Mouse (Mus musculus) E14TG2a.4 (cell line): ENCODE data around the gene Zfr2.

Experiments used
- H3K27me3 ChIP-seq: 2 replicates; pipeline ENCODE4 v1.6.1; 2014; ENCODE audit warnings: low read length, control low read depth; ENCODE audit not compliant: insufficient read depth
- H3K36me3 ChIP-seq: 2 replicates; pipeline ENCODE4 v1.6.1; 2014; ENCODE audit warnings: low read length, control low read depth; ENCODE audit not compliant: insufficient read depth
- H3K4me1 ChIP-seq: replicated peaks from 2 replicates; pipeline ENCODE4 v1.6.1; 2014; ENCODE audit warnings: low read depth, low read length, control low read depth
- H3K4me3 ChIP-seq: replicated peaks from 2 replicates; pipeline ENCODE4 v1.5.1; 2014; ENCODE audit warnings: mild to moderate bottlenecking, low read length
- H3K9me3 ChIP-seq: 2 replicates; pipeline ENCODE4 v1.6.1; 2014; ENCODE audit warnings: low read length, control low read depth
- CTCF ChIP-seq: conservative IDR thresholded peaks from 2 replicates; pipeline ENCODE4 v1.5.1; 2014; ENCODE audit warnings: low read length
- NANOG ChIP-seq: IDR thresholded peaks from 2 replicates; pipeline ENCODE4 v1.6.1; 2014; ENCODE audit warnings: borderline replicate concordance, low read length, mixed read lengths
- POU5F1 ChIP-seq: IDR thresholded peaks from 2 replicates; pipeline ENCODE4 v1.6.1; 2014; ENCODE audit warnings: low read length, borderline replicate concordance

The Zfr2 gene

GRCm38 (mm10) chr10:81249442-81249841 lies 16.5 kb downstream of the Zfr2 start:
- Histone ChIP-seq H3K27me3 (peaks cover 35% of the 10 kb centered on the region), H3K36me3 (no peaks in the 10 kb centered on the region), H3K4me3 (no peak overlapping the region), H3K4me1 (peaks cover 67% of the 10 kb centered on the region), H3K9me3 (no peaks in the 10 kb centered on the region)
- no peak for TF ChIP-seq CTCF
- no peak for TF ChIP-seq NANOG
- no peak for TF ChIP-seq POU5F1

DNA sequence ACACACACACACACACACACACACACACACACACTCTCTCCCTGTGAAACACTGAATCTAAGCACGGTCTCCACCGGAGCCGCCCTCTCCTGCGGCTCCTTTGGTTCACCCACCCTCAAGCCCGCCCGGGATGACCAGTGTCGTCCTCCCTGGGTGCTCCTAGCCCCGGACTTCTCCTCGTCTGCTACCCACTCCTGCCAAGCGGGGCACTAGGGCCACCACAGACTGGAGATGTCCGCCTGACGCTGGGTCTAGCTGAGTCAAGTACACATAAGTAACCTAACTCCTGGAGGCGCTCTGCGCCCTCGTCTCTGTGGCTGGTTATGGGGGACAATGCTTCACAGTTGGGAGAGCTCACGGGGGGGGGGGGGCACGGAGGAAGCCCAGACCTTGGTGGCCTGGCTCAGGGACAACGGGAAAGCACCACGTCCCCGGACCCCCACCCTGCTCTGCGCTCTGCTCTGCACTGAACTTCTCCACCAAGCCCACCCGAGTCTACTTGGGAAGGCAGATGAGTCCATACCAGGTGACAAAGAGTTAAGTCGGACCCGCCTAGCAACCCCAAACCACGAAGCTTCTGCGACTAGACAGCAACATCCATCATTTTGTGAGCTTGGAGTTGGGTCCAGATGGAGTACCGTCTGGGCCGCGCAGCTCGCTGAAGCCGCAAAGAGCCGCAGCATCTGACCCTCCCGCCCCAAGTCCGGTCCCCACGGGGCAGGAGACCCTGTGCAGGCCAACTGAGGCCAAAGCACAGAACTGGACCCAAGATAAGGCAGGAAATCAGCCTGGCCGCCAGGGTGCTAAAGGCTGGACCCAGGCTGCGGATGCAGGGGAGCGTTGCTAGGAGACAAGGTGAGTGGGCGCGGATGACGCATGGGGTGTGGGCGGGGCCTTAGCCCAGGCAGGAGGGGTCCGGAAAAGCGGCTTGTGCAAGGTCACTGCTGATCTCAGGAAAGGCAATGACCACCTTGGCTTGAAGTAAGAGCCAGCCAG lies 19.8 kb downstream of the Zfr2 start, which contains the start of gene Matk:
Matk (plus strand) TSS at position 512 of the 996 bp plus-strand sequence.
- no peaks in the 10 kb centered on the region for H3K36me3 ChIP-seq
- TF ChIP-seq POU5F1 (no peak), CTCF (0 out of 2 replicates have a peak, but pooled peaks have one; percentile 3)

GRCm38 (mm10) chr10:81254886-81255285 lies 21.9 kb downstream of the Zfr2 start:
- TF ChIP-seq CTCF (no peak), NANOG (no peak), POU5F1 (no peak)
- Histone ChIP-seq H3K9me3 (no peaks in the 10 kb centered on the region), H3K4me1 (peaks cover 59% of the 10 kb centered on the region), H3K27me3 (peaks cover 81% of the 10 kb centered on the region), H3K36me3 (no peaks in the 10 kb centered on the region), H3K4me3 (no peak overlapping the region)

More for the DNA sequence above, 19.8 kb downstream of the Zfr2 start, which contains the start of gene Matk:
- Histone ChIP-seq H3K4me3 (peak within 1 kb of the TSS; percentile 58), H3K4me1 (peaks cover 58% of the 10 kb centered on the region), H3K27me3 (peaks cover 59% of the 10 kb centered on the region), H3K9me3 (no peaks in the 10 kb centered on the region)

DNA sequence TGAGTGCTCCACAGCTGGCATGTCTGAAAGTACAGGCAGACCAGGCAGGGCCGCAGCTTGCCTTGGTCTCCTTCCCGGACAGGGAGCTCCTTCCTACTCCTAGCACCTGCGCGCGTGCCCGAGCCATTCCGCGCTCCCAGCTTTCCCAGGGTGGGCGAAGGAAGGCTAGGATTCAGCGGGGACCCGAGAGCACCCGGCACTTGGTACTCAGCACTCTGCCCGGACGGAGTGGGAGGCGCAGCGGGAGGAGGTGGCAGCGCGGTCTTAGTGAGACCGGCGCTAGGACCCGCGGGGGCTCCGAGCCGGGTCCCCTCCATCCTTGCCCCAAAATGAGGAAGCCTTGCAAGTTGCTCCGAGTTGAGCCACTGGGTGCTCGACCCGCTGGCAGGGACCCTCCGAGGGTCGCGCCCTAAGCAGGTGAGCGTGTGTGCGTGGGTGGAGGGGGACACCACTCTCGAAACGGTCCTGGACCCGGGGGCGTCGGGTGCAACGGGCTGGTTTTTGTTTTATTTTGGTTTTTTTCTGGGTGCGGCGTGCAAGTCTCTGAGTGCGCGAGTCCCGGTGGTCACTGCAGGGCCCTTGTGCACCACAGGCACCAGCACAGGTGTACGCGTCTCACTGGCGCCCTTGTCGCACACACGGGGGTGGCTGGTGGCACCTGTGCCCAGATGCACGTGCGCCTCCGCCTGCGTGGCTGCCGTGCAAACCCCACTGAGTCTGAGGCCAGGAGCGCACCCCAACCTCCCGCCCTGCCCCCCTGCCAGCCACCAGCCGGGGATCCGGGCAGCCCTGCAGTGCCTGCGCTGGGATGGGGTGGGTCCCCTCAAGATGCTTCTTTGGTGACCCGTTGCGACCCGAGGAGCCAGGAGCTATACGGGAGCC lies 24.4 kb downstream of the Zfr2 start:
- Histone ChIP-seq H3K27me3 (peaks cover 72% of the 10 kb centered on the region), H3K4me1 (peaks cover 63% of the 10 kb centered on the region), H3K4me3 (peak overlapping the region; percentile 83), H3K9me3 (no peaks in the 10 kb centered on the region), H3K36me3 (peaks cover 8% of the 10 kb centered on the region; the same call in 1 of the 2 replicates)
- TF ChIP-seq POU5F1 (no peak), NANOG (no peak), CTCF (no peak)

DNA sequence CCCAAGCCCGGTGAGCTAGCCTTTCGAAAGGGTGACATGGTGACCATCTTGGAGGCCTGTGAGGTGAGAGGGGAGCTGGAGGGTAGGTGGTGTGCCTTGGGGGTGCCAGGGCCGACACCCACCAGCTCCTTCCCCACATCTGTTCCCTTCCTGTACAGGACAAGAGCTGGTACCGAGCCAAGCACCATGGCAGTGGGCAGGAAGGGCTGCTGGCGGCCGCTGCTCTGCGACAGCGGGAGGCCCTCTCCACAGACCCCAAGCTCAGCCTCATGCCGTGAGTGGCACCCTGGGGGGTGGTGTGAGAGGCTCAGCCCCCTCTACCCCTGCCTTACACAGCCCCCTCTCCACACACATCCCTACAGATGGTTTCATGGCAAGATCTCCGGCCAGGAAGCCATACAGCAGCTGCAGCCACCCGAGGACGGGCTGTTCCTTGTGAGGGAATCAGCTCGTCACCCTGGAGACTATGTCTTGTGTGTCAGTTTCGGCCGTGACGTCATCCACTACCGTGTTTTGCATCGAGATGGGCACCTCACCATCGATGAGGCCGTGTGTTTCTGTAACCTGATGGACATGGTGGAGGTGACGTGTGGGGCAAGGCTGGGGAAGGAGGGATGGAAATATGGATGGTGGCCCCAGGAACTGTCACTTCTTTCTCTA lies 26.4 kb downstream of the Zfr2 start:
- no peak for TF ChIP-seq NANOG
- no peak for TF ChIP-seq CTCF
- no peak for TF ChIP-seq POU5F1
- H3K9me3 ChIP-seq = no peaks in the 10 kb centered on the region
- H3K36me3 ChIP-seq = peaks cover 27% of the 10 kb centered on the region
- no peak overlapping the region for H3K4me3 ChIP-seq
- H3K27me3 ChIP-seq = peaks cover 52% of the 10 kb centered on the region
- peaks cover 69% of the 10 kb centered on the region for H3K4me1 ChIP-seq

- peaks cover 86% of the 10 kb centered on the region for H3K4me1 ChIP-seq
- H3K27me3 ChIP-seq = peaks cover 41% of the 10 kb centered on the region
- peaks cover 40% of the 10 kb centered on the region for H3K36me3 ChIP-seq
- 0 out of 2 replicates have a peak overlapping the region, but pooled peaks have one; percentile 7 for H3K4me3 ChIP-seq
- H3K9me3 ChIP-seq = no peaks in the 10 kb centered on the region
- TF ChIP-seq NANOG = no peak
- no peak for TF ChIP-seq POU5F1
- no peak for TF ChIP-seq CTCF
Observed at GRCm38 (mm10) chr10:81261025-81261424, 28.1 kb downstream of the Zfr2 start.

DNA sequence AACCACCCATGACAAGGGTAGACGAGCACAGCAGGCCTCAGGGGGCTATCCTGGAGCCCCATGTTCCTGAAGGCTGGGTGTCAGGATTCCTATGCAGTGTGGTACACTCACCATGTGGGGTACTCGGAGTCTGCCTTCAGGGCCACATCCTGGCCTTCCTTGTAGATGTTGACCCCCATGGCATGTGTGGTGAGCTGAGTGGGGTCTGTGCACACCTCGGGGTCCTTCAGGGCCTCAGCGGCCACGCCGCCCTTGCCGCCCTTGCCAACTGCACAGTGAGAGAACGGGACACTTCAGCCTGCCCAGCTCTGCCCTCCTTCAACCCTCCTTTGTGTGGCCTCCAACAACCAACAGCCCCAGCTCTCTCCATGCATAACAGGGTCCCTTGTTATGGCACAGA lies 32.6 kb downstream of the Zfr2 start:
- peaks cover 50% of the 10 kb centered on the region for H3K36me3 ChIP-seq
- no peak for TF ChIP-seq NANOG
- TF ChIP-seq POU5F1 = no peak
- TF ChIP-seq CTCF = no peak
- H3K4me3 ChIP-seq = peak overlapping the region; percentile 84
- H3K27me3 ChIP-seq = no peaks in the 10 kb centered on the region
- peaks cover 78% of the 10 kb centered on the region for H3K4me1 ChIP-seq
- H3K9me3 ChIP-seq = no peaks in the 10 kb centered on the region
